Mouse (Mus musculus): ENCODE results near the gene Atp8b3. TPM values are rescaled to one million over a fixed set of nuclear protein-coding genes. Genes with fewer than 3 reads are reported as not detected.

Gene Atp8b3
- polyA plus RNA-seq, 1 experiment from 2014 or later, result 0.09 TPM

GRCm38 (mm10) chr10:80481002-80481401, 57.9 kb downstream of the Atp8b3 start:
- Histone ChIP-seq H3K27me3 (ENCODE audit: control insufficient read depth, insufficient read depth, low read length) (peaks cover 66% of the 10 kb centered on the region), H3K4me3 (ENCODE audit: low read depth, low read length) (no peak overlapping the region), H3K4me1 (ENCODE audit: control insufficient read depth, insufficient read depth, low read length) (no peaks in the 10 kb centered on the region), H3K27ac (ENCODE audit: low read depth, low read length) (no peak overlapping the region), H3K9me3 (replicated peaks; ENCODE audit: control insufficient read depth, low read length) (no peaks in the 10 kb centered on the region), H3K9ac (ENCODE audit: low read depth, low read length) (no peak overlapping the region), H3K36me3 (ENCODE audit: control insufficient read depth, insufficient read depth, low read length) (no peaks in the 10 kb centered on the region), H3K4me2 (no peak overlapping the region)
- ATAC-seq (replicated peaks; ENCODE audit: insufficient number of reproducible peaks, low FRiP score, low TSS enrichment), result no peak
- WGBS (ENCODE audit: insufficient replicate concordance), result 11% methylated on average over 5 of the region's 5 CpGs

- Histone ChIP-seq H3K27ac (ENCODE audit: low read depth, low read length) (no peak overlapping the region), H3K9ac (ENCODE audit: low read depth, low read length) (no peak overlapping the region), H3K9me3 (replicated peaks; ENCODE audit: control insufficient read depth, low read length) (no peaks in the 10 kb centered on the region), H3K27me3 (ENCODE audit: control insufficient read depth, insufficient read depth, low read length) (peaks cover 47% of the 10 kb centered on the region), H3K4me1 (ENCODE audit: control insufficient read depth, insufficient read depth, low read length) (no peaks in the 10 kb centered on the region), H3K4me2 (no peak overlapping the region), H3K4me3 (ENCODE audit: low read depth, low read length) (no peak overlapping the region), H3K36me3 (ENCODE audit: control insufficient read depth, insufficient read depth, low read length) (no peaks in the 10 kb centered on the region)
- 83% methylated on average over 5 of the region's 5 CpGs for WGBS (ENCODE audit: insufficient replicate concordance)
- no peak for ATAC-seq (replicated peaks; ENCODE audit: insufficient number of reproducible peaks, low FRiP score, low TSS enrichment)
These were observed 60.4 kb downstream of the Atp8b3 start for GRCm38 (mm10) chr10:80478531-80478930.

GRCm38 (mm10) chr10:80475290-80475959, 63.5 kb downstream of the Atp8b3 start:
- Histone ChIP-seq H3K9me3 (replicated peaks; ENCODE audit: control insufficient read depth, low read length) (no peaks in the 10 kb centered on the region), H3K4me3 (ENCODE audit: low read depth, low read length) (peak overlapping the region; percentile 57), H3K4me1 (ENCODE audit: control insufficient read depth, insufficient read depth, low read length) (no peaks in the 10 kb centered on the region; the same call in 1 of the 2 replicates), H3K4me2 (peak overlapping the region; percentile 86), H3K36me3 (ENCODE audit: control insufficient read depth, insufficient read depth, low read length) (no peaks in the 10 kb centered on the region), H3K27me3 (ENCODE audit: control insufficient read depth, insufficient read depth, low read length) (peaks cover 48% of the 10 kb centered on the region), H3K9ac (ENCODE audit: low read depth, low read length) (peak overlapping the region; percentile 75), H3K27ac (ENCODE audit: low read depth, low read length) (peak overlapping the region; percentile 57)
- peak; percentile 86 for ATAC-seq (replicated peaks; ENCODE audit: insufficient number of reproducible peaks, low FRiP score, low TSS enrichment)
- WGBS (ENCODE audit: insufficient replicate concordance), result under 1% methylated on average over 56 of the region's 58 CpGs

Other genes with a start within 250 kb of the Atp8b3 start
- gene Rps15, start 246.7 kb downstream of the Atp8b3 start, polyA plus RNA-seq (2014; fragmentation: Nextera tagmentation; extraction: Ambion mirVana), result 702 and 828 TPM in 2 replicates
- 0.55 and 0.69 TPM in 2 replicates for gene Apc2, start 243.1 kb downstream of the Atp8b3 start, polyA plus RNA-seq (2014; fragmentation: Nextera tagmentation; extraction: Ambion mirVana)
- gene 2310011J03Rik, start 218.6 kb downstream of the Atp8b3 start, polyA plus RNA-seq (2014; fragmentation: Nextera tagmentation; extraction: Ambion mirVana), result 29.7 and 31.0 TPM in 2 replicates
- 0.77 and 1.6 TPM in 2 replicates for gene Pcsk4, start 209.6 kb downstream of the Atp8b3 start, polyA plus RNA-seq (2014; fragmentation: Nextera tagmentation; extraction: Ambion mirVana)
- gene Reep6, start 209.2 kb downstream of the Atp8b3 start, polyA plus RNA-seq (2014; fragmentation: Nextera tagmentation; extraction: Ambion mirVana), result 4.9 and 7.3 TPM in 2 replicates
- gene Adamtsl5, start 190.7 kb downstream of the Atp8b3 start, polyA plus RNA-seq (2014; fragmentation: Nextera tagmentation; extraction: Ambion mirVana), result 2.4 and 3.7 TPM in 2 replicates
- gene Plk5, start 182.7 kb downstream of the Atp8b3 start, polyA plus RNA-seq (2014; fragmentation: Nextera tagmentation; extraction: Ambion mirVana), result not detected in 2 replicates
- 4.0 and 6.4 TPM in 2 replicates for gene Mex3d, start 151.5 kb downstream of the Atp8b3 start, polyA plus RNA-seq (2014; fragmentation: Nextera tagmentation; extraction: Ambion mirVana)
- gene Mbd3, start 139.6 kb downstream of the Atp8b3 start, polyA plus RNA-seq (2014; fragmentation: Nextera tagmentation; extraction: Ambion mirVana), result 151 and 171 TPM in 2 replicates
- gene Uqcr11, start 132.3 kb downstream of the Atp8b3 start, polyA plus RNA-seq (2014; fragmentation: Nextera tagmentation; extraction: Ambion mirVana), result 1,161 and 1,177 TPM in 2 replicates
- 66.1 and 69.8 TPM in 2 replicates for gene Tcf3, start 105.5 kb downstream of the Atp8b3 start, polyA plus RNA-seq (2014; fragmentation: Nextera tagmentation; extraction: Ambion mirVana)
- 0.04 TPM in 1 of 2 replicates, not detected in the other for gene Onecut3, start 44.3 kb downstream of the Atp8b3 start, polyA plus RNA-seq (2014; fragmentation: Nextera tagmentation; extraction: Ambion mirVana)
- 18.0 and 18.1 TPM in 2 replicates for gene Rexo1, start 22.4 kb upstream of the Atp8b3 start, polyA plus RNA-seq (2014; fragmentation: Nextera tagmentation; extraction: Ambion mirVana)
- 4.9 and 5.5 TPM in 2 replicates for gene Klf16, start 38.2 kb upstream of the Atp8b3 start, polyA plus RNA-seq (2014; fragmentation: Nextera tagmentation; extraction: Ambion mirVana)
- gene Abhd17a, start 51.2 kb upstream of the Atp8b3 start, polyA plus RNA-seq (2014; fragmentation: Nextera tagmentation; extraction: Ambion mirVana), result 94.3 and 100 TPM in 2 replicates
- gene Scamp4, start 63.7 kb upstream of the Atp8b3 start, polyA plus RNA-seq (2014; fragmentation: Nextera tagmentation; extraction: Ambion mirVana), result 76.9 and 78.1 TPM in 2 replicates
- gene Adat3, start 63.8 kb upstream of the Atp8b3 start, polyA plus RNA-seq (2014; fragmentation: Nextera tagmentation; extraction: Ambion mirVana), result 6.2 and 6.6 TPM in 2 replicates
- gene Gm49322, start 66.9 kb upstream of the Atp8b3 start, polyA plus RNA-seq (2014; fragmentation: Nextera tagmentation; extraction: Ambion mirVana), result 0.83 and 0.84 TPM in 2 replicates
- 64.6 and 67.6 TPM in 2 replicates for gene Csnk1g2, start 83.7 kb upstream of the Atp8b3 start, polyA plus RNA-seq (2014; fragmentation: Nextera tagmentation; extraction: Ambion mirVana)
- gene Btbd2, start 117.9 kb upstream of the Atp8b3 start, polyA plus RNA-seq (2014; fragmentation: Nextera tagmentation; extraction: Ambion mirVana), result 37.6 and 47.0 TPM in 2 replicates
- gene Mknk2, start 139.0 kb upstream of the Atp8b3 start, polyA plus RNA-seq (2014; fragmentation: Nextera tagmentation; extraction: Ambion mirVana), result 62.1 and 68.8 TPM in 2 replicates
- 38.9 and 39.0 TPM in 2 replicates for gene Mob3a, start 162.9 kb upstream of the Atp8b3 start, polyA plus RNA-seq (2014; fragmentation: Nextera tagmentation; extraction: Ambion mirVana)
- 8.2 and 8.5 TPM in 2 replicates for gene Izumo4, start 163.1 kb upstream of the Atp8b3 start, polyA plus RNA-seq (2014; fragmentation: Nextera tagmentation; extraction: Ambion mirVana)
- gene Ap3d1, start 203.1 kb upstream of the Atp8b3 start, polyA plus RNA-seq (2014; fragmentation: Nextera tagmentation; extraction: Ambion mirVana), result 51.5 and 59.3 TPM in 2 replicates
- 23.1 and 27.3 TPM in 2 replicates for gene Dot1l, start 216.1 kb upstream of the Atp8b3 start, polyA plus RNA-seq (2014; fragmentation: Nextera tagmentation; extraction: Ambion mirVana)